8 mouse cellular contexts compared by ENCODE assay signal in the genomic region with DNA sequence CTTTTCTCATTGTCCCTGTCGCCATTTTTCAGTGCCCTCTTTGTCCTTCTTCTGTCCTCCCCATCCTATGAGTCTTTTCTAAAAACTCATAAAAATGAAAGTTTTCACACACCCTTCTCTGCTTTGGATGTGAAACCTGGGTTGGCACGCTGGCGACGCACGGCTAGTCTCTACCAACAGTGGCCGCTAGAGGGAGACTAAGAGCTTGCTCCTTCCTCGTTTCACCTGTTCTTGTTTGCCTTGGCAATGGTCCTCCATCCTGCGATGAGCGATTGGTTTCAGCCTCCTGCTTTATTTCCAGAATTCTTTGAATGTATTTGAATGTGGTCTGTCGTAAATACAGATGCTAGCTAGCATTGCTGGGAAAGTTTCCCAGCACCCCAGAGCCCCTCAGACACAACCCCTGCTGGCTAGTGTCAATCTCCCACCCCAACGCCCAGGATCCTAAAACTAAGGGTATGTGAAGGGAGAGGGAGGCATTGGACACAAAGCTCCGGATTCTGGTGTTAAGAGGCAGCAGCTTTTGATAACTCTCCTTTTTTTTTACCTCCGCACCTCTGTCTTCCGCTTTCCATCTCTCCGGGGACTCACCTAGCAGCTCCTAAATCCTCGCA.
DNase-seq lines count a peak whose midpoint lies in the region; ATAC-seq and TF ChIP-seq lines count a peak whose summit lies in the region.

No protein-coding gene starts in this region.

- 0 out of 4 replicates have a peak, but pooled peaks of 1 of the 2 experiments have one; percentile 20 for TF ChIP-seq EP300 in MEL (IDR thresholded peaks at IDR 0.05; ENCODE audit: low read depth in 1 of 2, low read length in 2 of 2)

- no peak overlapping the region for H3K4me2 ChIP-seq in hindbrain, embryonic 12.5 days (replicated peaks)

- TF ChIP-seq POLR2A in MEL (IDR thresholded peaks at IDR 0.05; ENCODE audit: control insufficient read depth in 1 of 2, insufficient read depth in 1 of 2, low read depth in 1 of 2, low read length in 2 of 2, poor library complexity in 1 of 2) = no peak

- H3K79me2 ChIP-seq in MEL (ENCODE audit: control insufficient read depth, insufficient read depth, low read length, poor library complexity) = no peaks in the 10 kb centered on the region

- 37% methylated on average over 16 of the region's 16 CpGs for WGBS in hindbrain, embryonic 12.5 days

- H3K27me3 ChIP-seq in MEL (ENCODE audit: control insufficient read depth in 1 of 2, insufficient read depth in 2 of 2, low read length in 2 of 2) = no peaks in the 10 kb centered on the region
- no peaks in the 10 kb centered on the region for H3K27me3 ChIP-seq in hindbrain, embryonic 12.5 days

- peak; percentile 84 for DNase-seq in MEL (ENCODE audit: low read depth, low spot score)
- DNase-seq in cerebellum, adult 8-10 months = peak; percentile 63
- peak; percentile 70 to 78 for DNase-seq in frontal cortex, postnatal 14 days (ENCODE audit: low spot score in 2 of 2)
- peak; percentile 60 for DNase-seq in layer of hippocampus, adult 9-11 months
- DNase-seq in lung, postnatal 14 days = peak; percentile 90
- DNase-seq in retina, adult 2 months (ENCODE audit: low read depth, low spot score) = peak; percentile 30
- DNase-seq in thymus, postnatal 25 days = peak; percentile 82

- peak; percentile 78 for ATAC-seq in hindbrain, embryonic 12.5 days (ENCODE audit: low FRiP score)

- H3K4me1 ChIP-seq in MEL (ENCODE audit: control insufficient read depth in 1 of 2, insufficient read depth in 2 of 2, low read length in 2 of 2) = peaks cover 16 to 20% of the 10 kb centered on the region in 2 experiments
- H3K4me1 ChIP-seq in hindbrain, embryonic 12.5 days = 0 out of 2 replicates have a peak, but pooled peaks cover 3% of the 10 kb centered on the region

- TF ChIP-seq RAD21 in MEL (IDR thresholded peaks at IDR 0.05; ENCODE audit: low read depth, low read length) = peak; percentile 86

- peak; percentile 82 to 85 (median 83) for TF ChIP-seq CTCF in MEL (IDR thresholded peaks at IDR 0.05 in 2 of 3, conservative IDR thresholded peaks at IDR 0.05 in 1 of 3; ENCODE audit: control insufficient read depth in 1 of 3, insufficient read depth in 1 of 3, low read depth in 2 of 3, low read length in 3 of 3, poor library complexity in 1 of 3, severe bottlenecking in 1 of 3)

- H3K36me3 ChIP-seq in MEL (ENCODE audit: control insufficient read depth in 1 of 2, insufficient read depth in 2 of 2, low read length in 2 of 2) = peaks cover 0 to 13% of the 10 kb centered on the region in 2 experiments; a peak in 2 of 4 replicates
- no peaks in the 10 kb centered on the region for H3K36me3 ChIP-seq in hindbrain, embryonic 12.5 days

- H3K9ac ChIP-seq in MEL (ENCODE audit: control insufficient read depth, low read depth, low read length, poor library complexity, severe bottlenecking) = peak overlapping the region; percentile 54
- H3K9ac ChIP-seq in hindbrain, embryonic 12.5 days = no peak overlapping the region

- peak overlapping the region; percentile 91 for H3K27ac ChIP-seq in MEL (ENCODE audit: control insufficient read depth, low read depth, low read length)
- H3K27ac ChIP-seq in hindbrain, embryonic 12.5 days = no peak overlapping the region

- peak overlapping the region; percentile 44 to 52 for H3K4me3 ChIP-seq in MEL (ENCODE audit: control insufficient read depth in 1 of 2, insufficient read depth in 1 of 2, low read depth in 2 of 2, low read length in 2 of 2)
- H3K4me3 ChIP-seq in hindbrain, embryonic 12.5 days = no peak overlapping the region

- no peaks in the 10 kb centered on the region for H3K9me3 ChIP-seq in MEL (replicated peaks; ENCODE audit: insufficient read depth, low read length)
- peaks cover 4% of the 10 kb centered on the region; the same call in 1 of the 2 replicates for H3K9me3 ChIP-seq in hindbrain, embryonic 12.5 days (replicated peaks)

TF ChIP-seq in MEL, 35 proteins besides CTCF, POLR2A, EP300 and RAD21:
- TF ChIP-seq NRF1 (IDR thresholded peaks at IDR 0.05; ENCODE audit: insufficient read depth, low read depth, low read length, poor library complexity, severe bottlenecking) (no peak), MXI1 (IDR thresholded peaks at IDR 0.05; ENCODE audit: low read depth, low read length) (no peak), MYB (IDR thresholded peaks at IDR 0.05; ENCODE audit: low read depth, low read length) (no peak), HCFC1 (IDR thresholded peaks at IDR 0.05; ENCODE audit: low read depth, low read length) (no peak), TBP (IDR thresholded peaks at IDR 0.05; ENCODE audit: low read depth, low read length) (no peak), SMC3 (IDR thresholded peaks at IDR 0.05; ENCODE audit: low read depth, low read length) (peak; percentile 93), MAFK (IDR thresholded peaks at IDR 0.05; ENCODE audit: borderline replicate concordance, low read depth, low read length) (no peak), MYC (IDR thresholded peaks at IDR 0.05; ENCODE audit: low read depth, low read length) (0 out of 2 replicates have a peak, but pooled peaks have one; percentile 55), ZMIZ1 (IDR thresholded peaks at IDR 0.05; ENCODE audit: low read depth, low read length) (no peak), GABPA (IDR thresholded peaks at IDR 0.05; ENCODE audit: low read depth, low read length) (no peak), MAZ (IDR thresholded peaks at IDR 0.05; ENCODE audit: low read depth, low read length) (no peak), UBTF (IDR thresholded peaks at IDR 0.05; ENCODE audit: borderline replicate concordance, insufficient read depth, low read depth, low read length) (no peak), BHLHE40 (IDR thresholded peaks at IDR 0.05; ENCODE audit: borderline replicate concordance, low read depth, low read length) (no peak), KAT2A (conservative IDR thresholded peaks at IDR 0.05; ENCODE audit: low read depth, low read length) (no peak), ZKSCAN1 (IDR thresholded peaks at IDR 0.05; ENCODE audit: low read depth, low read length) (no peak), CHD2 (IDR thresholded peaks at IDR 0.05; ENCODE audit: low read length) (no peak), USF2 (IDR thresholded peaks at IDR 0.05; ENCODE audit: borderline replicate concordance in 1 of 2, insufficient read depth in 1 of 2, low read depth in 1 of 2, low read length in 2 of 2) (no peak), TCF12 (IDR thresholded peaks at IDR 0.05; ENCODE audit: low read depth, low read length) (no peak), MAX (IDR thresholded peaks at IDR 0.05; ENCODE audit: low read length) (peak; percentile 54; the same call in 1 of the 2 replicates), RCOR1 (IDR thresholded peaks at IDR 0.05; ENCODE audit: low read depth, low read length) (no peak), TAL1 (IDR thresholded peaks at IDR 0.05; ENCODE audit: low read length) (no peak), ETS1 (IDR thresholded peaks at IDR 0.05; ENCODE audit: low read depth, low read length) (peak; percentile 58; the same call in 1 of the 2 replicates), POLR2AphosphoS2 (IDR thresholded peaks at IDR 0.05; ENCODE audit: low read length) (no peak), SIN3A (IDR thresholded peaks at IDR 0.05; ENCODE audit: low read length) (peak; percentile 63), NELFE (IDR thresholded peaks at IDR 0.05; ENCODE audit: low read depth, low read length) (no peak), GATA1 (IDR thresholded peaks at IDR 0.05; ENCODE audit: low read depth, low read length) (no peak), MEF2A (IDR thresholded peaks at IDR 0.05; ENCODE audit: extremely low read depth, insufficient replicate concordance, low read depth, low read length, poor library complexity, severe bottlenecking) (no peak), E2F4 (IDR thresholded peaks at IDR 0.05; ENCODE audit: borderline replicate concordance, low read depth, low read length) (no peak), ZC3H11A (IDR thresholded peaks at IDR 0.05; ENCODE audit: low read depth, low read length) (peak; percentile 89), ELF1 (IDR thresholded peaks at IDR 0.05; ENCODE audit: low read depth, low read length) (no peak), USF1 (IDR thresholded peaks at IDR 0.05; ENCODE audit: low read depth, low read length) (no peak), JUND (IDR thresholded peaks at IDR 0.05; ENCODE audit: low read depth, low read length) (no peak), ZNF384 (IDR thresholded peaks at IDR 0.05; ENCODE audit: low read depth, low read length) (no peak), CHD1 (IDR thresholded peaks at IDR 0.05; ENCODE audit: low read depth, low read length) (no peak; the same call in 1 of the 2 replicates), POLR2AphosphoS5 (IDR thresholded peaks at IDR 0.05; ENCODE audit: borderline replicate concordance, low read depth, low read length) (no peak)

Comparison
In these comparisons a context has a peak if more than half of its experiments do, and no peak if none do; other contexts are left out.
1. DNase-seq: peak in every context shown above with its lines; median percentile 90 in lung, postnatal 14 days; 84 in MEL; 82 in thymus, postnatal 25 days; 74 in frontal cortex, postnatal 14 days; 63 in cerebellum, adult 8-10 months; 60 in layer of hippocampus, adult 9-11 months; 30 in retina, adult 2 months.